Mouse (Mus musculus): ENCODE data around the gene Insr. TPM values are rescaled to one million over a fixed set of nuclear protein-coding genes. Genes with fewer than 3 reads are reported as not detected.
"Not testable (repeated sequence)": the region's sequence is repeated elsewhere in the genome, so short reads cannot be mapped to it uniquely, and the experiment has no call there.

The Insr gene
- total RNA-seq (2021): 10 to 100 TPM; 43.7 to 47.7 TPM

DNA sequence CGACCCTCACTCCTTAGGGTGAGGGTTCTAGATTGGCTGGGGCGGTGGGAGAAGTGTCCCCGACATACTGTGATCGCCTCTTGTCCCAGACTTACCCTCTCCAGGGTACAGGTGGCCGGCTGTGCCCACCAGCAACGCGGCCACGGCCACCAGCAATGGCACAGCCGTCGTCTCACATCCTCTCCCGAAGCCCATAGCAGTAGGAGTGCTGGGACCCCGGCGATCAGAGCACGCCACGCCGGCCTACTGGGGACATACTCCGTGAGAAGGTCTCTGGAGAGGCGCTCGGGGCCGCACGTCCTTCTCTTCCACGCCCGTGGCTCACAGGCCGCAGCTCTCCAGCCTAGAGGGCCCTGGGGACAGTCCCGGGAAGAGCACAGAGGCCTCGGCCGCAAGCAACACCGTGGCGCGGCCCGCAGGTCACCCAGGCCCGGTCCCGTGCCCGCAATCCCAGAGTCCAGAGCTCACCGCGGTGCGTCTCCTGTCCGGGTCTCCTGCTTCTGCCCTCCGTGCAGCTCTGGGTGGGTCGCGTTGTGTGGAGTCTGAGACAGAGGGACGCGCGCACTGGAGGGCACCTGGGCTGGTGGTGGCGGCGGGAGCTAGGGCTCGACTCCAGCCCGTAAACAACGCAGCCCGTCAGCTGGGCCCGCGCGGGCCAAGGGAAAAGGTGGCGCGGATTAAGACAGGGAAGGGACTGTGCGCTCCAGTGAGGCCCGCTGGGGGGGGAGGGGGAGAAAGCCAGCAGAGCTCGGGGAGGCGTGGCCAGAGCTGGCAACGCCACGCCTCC lies at the start of gene Insr:
Gene Insr (minus strand): TSS at position 684 of the 787 bp plus-strand sequence.
- intact Hi-C loops (cut with DNase I): loop anchor here (1.0 kb wide), 1 partner anchor 58 kb away; no protein-coding TSS in a partner anchor
- peak; percentile 93 for DNase-seq (ENCODE audit: low spot score in 2 of 2)

DNA sequence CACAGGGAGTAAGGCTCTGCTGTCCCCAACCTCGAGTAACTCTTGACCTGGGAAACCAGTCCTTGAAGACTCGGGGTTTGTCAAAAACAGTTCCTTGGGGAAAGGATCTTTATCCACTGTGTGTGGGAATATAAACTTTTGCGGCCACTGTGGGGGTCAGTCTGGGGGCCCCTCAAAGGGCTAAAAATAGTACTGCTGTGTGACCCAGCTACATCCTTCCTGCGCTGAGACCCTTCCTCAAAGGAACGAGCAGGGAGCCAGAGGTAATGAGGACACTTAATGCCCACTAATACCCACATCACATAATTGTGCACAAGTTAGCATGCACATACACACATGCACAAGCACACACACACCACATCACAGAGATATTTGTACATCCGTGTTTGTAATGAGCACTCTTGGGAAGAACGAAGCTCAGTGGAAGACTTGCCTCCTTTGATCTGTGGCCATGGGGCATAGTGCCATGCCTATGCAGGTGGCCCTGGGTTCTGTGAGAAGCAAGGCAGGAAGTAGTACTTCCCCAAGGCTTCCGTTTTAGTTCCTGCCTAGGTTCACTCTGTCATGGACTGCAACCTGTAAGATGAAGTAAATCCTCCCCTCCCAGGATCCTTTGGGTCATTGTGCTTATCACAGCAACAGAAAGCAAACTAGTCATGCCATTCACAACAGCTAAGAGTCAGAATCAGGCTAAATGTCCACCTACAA lies 48.3 kb upstream of the Insr start:
- no peak for DNase-seq (ENCODE audit: low spot score in 2 of 2)
- intact Hi-C loops (cut with DNase I): no loop called here

DNA sequence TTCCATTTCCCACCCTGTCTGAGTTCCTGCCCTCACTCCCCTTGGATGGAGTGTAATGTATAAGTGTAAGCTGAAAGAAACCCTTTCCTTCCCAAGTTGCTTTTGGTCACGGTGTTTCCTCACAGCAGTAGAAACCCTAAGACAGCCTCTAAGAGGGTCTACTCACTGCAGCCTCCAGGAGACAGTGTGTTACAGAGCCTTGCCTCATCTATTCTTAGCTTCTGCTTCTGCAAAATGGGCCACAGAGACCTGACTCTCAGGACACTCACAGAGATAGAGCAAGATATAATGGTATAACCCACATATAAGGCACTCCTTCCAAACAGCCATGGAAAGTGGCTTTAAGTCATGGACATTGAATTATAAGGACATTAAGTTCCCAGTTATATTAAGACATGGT lies 47.6 kb upstream of the Insr start:
- intact Hi-C loops (cut with DNase I): no loop called here
- DNase-seq (ENCODE audit: low spot score in 2 of 2): no peak

DNA sequence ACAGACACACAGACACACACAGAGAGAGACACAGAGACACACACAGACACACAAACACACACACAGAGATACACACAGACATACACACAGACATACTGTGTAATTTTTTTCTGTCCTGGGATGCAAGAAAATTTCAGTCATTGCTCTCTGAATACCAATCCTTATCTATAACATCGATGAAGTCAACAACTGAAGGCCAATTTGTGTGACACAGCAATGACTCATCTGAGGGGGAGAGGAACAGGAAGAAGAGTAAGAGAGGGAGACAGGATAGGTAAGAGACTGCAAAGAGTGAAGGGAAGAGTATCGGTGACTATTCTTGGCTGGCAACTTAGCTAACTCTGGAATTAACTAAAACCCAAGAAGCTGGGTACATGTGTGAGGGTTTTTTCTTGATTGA lies 44.8 kb upstream of the Insr start:
- intact Hi-C loops (cut with DNase I): no loop called here

DNA sequence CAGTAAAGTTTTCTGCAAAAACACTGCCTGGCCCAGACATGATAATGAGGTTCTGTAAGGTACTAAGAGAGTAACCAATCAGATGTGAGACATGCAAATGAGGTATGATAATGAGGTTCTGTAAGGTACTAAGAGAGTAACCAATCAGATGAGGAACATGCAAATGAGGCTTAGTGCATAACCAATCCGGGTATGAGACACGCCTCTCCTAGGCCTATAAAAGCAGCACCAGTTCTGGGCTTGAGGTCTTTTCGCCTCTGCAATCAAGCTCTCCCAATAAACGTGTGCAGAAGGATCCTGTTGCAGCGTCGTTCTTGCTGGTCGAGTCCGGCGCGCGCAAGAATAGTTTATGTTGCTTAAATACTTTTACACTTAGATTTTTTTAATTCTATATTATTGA lies 39.9 kb upstream of the Insr start:
- intact Hi-C loops (cut with DNase I); DNase-seq (ENCODE audit: low spot score in 2 of 2): not testable (repeated sequence)

More for the DNA sequence above, 44.8 kb upstream of the Insr start:
- DNase-seq (ENCODE audit: low spot score in 2 of 2): no peak

DNA sequence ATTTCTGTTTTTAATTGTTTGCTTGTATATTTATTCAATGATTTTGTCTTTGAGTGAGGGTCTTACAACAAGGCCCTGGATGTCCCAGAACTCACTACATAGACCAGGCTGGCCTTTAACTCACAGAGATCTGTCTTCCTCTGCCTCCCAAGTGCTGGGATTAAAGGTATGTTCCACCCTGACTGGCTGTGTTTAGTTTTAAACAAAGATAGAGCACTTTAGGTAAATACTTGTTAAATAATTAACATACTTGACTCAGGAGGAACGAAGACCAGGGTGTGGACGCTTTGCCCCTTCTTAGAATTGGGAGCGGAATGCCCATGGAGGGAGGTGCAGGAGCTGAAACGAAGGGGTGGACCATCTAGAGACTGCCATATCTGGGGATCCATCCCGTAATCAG lies 37.2 kb upstream of the Insr start:
- intact Hi-C loops (cut with DNase I): no loop called here
- no peak for DNase-seq (ENCODE audit: low spot score in 2 of 2)

DNA sequence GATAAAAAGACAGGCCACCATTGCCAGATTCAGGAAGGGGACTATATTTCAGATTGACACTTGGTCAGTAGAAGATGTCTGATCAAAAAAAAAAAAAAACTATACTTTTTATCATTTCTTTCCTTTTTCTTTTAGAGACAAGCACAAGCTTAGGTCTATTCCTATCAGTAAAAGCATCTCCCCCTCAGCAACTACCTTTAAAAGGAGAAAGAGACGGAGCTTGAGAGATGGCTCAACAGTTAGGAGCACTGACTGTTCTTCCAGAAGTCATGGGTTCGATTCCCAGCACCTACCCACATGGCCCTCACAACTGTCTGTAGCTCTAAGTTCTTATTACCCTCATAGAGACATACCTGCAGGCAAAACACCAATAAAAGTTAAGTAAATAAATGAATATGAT lies 34.9 kb upstream of the Insr start:
- DNase-seq (ENCODE audit: low spot score in 2 of 2): no peak
- intact Hi-C loops (cut with DNase I): no loop called here

DNA sequence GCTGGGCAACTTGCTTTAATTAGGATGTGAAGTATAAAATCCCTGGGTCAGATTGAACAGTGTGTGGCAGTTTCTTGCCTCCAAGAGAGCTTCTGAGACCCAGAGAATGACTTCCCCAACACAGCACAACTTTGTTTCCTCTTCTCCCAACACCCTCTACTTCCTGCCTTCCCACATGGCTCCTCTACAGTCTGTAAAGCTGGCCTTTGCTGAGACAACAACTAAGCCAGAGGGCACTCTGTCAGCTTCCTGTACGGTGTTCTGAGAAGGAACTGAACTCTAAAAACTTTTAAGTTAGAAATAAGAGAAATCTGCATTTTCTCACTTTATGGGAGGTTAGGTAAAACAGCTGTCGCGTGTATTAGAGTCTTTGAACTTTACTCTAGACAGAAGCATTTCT lies 34.4 kb upstream of the Insr start:
- intact Hi-C loops (cut with DNase I): no loop called here
- peak in 1 of 2 experiments; percentile 10 for DNase-seq (ENCODE audit: low spot score in 2 of 2)

DNA sequence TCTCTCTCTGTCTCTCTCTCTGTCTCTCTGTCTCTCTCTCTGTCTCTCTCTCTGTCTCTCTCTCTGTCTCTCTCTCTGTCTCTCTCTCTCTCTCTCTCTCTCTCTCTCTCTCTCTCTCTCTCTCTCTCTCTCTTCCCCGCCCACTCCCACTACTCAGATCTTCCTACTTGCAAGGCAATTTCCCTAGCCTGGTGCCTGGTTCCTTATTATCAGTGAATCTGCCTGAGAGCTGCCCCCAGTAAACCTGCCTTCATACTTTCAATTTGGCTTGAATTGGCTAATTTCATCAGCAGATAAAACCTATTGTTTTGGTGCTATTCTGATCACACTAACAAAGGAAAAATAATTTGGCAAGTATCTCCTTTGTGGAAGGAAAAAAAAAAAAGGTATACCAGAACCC lies 34.0 kb upstream of the Insr start:
- intact Hi-C loops (cut with DNase I); DNase-seq (ENCODE audit: low spot score in 2 of 2): not testable (repeated sequence)

DNA sequence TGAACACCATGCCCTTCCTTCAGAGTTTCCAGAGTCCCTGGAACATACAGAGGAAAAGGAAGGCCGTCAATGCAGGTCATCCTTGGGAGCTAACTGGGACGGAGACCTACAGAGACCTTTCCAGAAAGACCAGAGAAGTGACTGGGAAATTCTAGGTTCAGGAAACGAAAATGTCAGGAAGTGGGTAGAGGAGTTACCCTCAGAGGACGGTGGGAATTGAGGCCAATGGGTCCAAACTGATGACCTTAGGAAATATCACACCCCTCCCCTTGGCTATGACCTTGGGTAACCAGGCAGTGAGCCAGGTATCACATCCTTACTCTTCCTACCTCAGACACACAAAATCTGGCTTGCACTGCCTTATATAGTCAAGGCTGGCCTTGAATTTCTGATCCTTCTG lies 32.1 kb upstream of the Insr start:
- intact Hi-C loops (cut with DNase I): no loop called here
- no peak for DNase-seq (ENCODE audit: low spot score in 2 of 2)

DNA sequence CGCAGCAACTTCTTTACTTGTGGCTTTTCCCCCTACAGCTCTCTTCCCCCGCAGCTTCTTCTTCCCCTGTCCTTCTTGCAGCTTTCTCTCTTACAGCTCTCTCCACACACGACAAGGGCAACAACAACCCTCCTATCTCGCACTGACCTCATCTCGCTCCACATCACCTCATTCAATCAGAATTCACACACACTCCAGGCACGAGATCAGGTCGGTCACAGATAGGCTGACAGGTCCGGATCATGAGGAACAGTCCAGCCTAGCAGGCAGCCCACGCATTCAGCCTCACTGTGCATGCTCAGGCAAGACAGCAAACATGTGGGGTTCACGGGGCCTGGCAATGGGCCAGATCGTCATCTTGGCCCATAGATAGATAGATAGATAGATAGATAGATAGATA lies 30.2 kb upstream of the Insr start:
- intact Hi-C loops (cut with DNase I): no loop called here

DNA sequence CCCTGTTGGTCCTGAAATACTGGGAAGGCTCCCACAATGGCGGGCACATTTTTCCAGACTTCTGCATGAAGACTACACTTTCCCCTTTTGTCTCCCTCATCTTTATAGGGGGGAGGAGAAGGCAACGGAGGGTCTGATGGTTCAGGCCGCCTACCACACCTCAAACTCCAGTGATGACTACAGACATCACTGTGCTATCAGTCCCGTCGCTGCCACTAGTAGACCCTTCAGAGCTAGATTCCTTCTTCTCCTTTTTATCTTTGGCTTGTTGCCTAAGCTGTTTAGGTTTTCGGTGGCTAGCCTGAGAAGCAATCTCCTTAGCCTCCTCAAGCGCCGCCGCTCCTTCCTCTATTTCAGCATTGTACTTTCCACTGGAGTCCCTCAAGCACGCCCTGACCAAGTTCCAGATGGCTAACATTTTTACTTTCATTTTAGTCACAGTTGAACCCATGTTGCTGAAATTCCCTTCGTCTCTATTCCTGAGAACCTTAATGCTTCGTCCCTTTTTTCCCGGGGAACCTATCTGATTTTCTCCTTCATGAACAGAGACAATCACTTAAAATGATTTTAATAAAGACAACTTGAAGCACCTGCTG lies 28.9 kb upstream of the Insr start:
- intact Hi-C loops (cut with DNase I): not testable (repeated sequence)
- peak in 1 of 2 experiments; percentile 14 for DNase-seq (ENCODE audit: low spot score in 2 of 2)

More for the DNA sequence above, 30.2 kb upstream of the Insr start:
- DNase-seq (ENCODE audit: low spot score in 2 of 2): no peak

DNA sequence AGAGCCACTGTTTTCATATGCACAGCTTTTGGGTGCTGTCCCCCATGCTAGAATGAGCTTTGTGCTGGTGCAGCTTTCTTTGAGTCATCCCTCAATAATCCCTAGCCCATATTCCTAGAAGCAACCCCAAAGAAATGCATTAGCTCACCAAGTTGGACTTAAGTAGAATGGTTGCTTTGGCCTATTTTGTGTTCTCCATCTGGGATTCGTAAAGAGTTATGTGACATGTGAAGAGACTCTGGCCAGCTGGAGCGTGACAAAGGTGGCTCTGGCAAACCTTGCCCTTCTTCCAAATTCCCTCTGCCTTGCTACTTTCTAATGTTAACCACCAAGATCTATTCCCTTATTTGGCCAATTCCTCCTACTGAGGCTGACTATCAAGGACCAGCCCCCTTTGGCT lies 22.7 kb upstream of the Insr start:
- intact Hi-C loops (cut with DNase I): no loop called here
- no peak for DNase-seq (ENCODE audit: low spot score in 2 of 2)

DNA sequence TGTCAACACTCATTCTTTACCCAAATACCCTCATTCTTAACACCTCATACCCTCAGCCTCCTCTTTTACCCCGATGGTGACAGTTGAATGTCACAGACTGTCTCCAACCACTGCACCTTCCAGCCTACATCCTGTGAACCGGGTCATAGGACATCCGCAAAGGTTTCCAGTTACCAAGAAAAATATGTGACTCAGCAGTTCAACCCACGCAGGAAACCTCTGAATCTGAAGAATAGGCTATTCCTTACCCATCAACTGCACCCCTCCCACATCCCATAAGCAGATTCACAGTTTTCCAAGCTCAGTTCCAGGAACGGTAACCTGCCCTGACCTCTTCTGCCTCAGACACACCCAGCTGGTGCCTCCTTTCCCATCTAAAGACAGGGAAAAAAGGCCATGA lies 19.9 kb upstream of the Insr start:
- intact Hi-C loops (cut with DNase I): no loop called here

DNA sequence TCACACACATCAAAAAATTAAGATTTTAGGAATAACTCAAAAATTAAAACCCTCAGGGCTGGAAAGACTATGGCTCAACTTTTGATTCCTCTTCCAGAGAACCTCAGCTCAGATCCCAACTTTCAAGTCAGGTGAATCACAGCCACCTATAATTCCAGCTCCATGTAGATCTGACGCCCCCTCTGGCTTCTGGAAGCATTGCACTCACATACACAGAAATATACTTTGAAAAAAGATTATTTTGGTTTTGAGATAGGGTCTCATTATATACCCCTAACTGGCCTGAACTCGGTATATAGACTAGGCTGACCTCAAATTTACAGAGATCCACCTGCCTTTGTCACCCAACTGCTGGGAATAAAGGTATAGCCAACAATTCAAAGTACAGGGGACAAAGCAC lies 6.4 kb upstream of the Insr start:
- no peak for DNase-seq (ENCODE audit: low spot score in 2 of 2)
- intact Hi-C loops (cut with DNase I): no loop called here

More for the DNA sequence above, 19.9 kb upstream of the Insr start:
- no peak for DNase-seq (ENCODE audit: low spot score in 2 of 2)

DNA sequence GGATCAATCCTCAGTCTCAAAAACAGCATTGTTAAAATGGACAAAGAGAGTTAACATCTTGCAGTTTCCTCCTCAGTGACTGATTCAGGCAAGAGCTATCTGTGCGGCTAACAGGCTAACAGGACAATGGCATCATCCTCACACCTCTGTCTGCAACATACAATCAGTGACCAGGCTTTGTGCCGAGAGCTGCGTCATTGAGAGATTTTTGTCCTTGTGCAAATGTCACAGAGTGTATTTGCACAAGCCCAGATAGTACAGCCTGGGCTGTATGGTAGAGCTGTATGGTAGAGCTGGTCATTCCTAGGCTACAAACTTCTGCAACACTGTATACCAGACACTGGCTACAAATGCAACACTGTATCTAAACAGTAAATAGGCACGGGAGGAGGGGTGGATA lies 5.2 kb upstream of the Insr start:
- DNase-seq (ENCODE audit: low spot score in 2 of 2): no peak
- intact Hi-C loops (cut with DNase I): no loop called here

DNA sequence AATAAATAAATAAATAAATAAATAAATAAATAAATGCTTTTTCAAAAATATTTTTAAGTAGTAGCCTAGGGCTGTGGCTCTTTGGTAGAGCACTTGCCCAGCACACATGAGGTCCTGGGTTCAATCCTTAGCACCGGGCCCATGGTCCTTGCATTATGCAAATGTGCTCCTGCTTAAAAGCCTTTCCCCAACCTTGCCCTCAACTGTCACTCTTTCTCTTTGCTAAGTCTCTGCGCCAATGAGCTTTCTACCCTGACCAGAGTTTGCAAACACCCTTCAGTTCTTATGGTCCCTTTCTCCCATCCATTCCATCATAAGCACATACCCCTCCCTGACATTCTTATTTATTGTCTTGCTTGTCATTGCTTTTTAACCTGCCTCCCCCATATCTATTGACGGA lies 1.9 kb upstream of the Insr start:
- DNase-seq (ENCODE audit: low spot score in 2 of 2): no peak
- intact Hi-C loops (cut with DNase I): no loop called here

DNA sequence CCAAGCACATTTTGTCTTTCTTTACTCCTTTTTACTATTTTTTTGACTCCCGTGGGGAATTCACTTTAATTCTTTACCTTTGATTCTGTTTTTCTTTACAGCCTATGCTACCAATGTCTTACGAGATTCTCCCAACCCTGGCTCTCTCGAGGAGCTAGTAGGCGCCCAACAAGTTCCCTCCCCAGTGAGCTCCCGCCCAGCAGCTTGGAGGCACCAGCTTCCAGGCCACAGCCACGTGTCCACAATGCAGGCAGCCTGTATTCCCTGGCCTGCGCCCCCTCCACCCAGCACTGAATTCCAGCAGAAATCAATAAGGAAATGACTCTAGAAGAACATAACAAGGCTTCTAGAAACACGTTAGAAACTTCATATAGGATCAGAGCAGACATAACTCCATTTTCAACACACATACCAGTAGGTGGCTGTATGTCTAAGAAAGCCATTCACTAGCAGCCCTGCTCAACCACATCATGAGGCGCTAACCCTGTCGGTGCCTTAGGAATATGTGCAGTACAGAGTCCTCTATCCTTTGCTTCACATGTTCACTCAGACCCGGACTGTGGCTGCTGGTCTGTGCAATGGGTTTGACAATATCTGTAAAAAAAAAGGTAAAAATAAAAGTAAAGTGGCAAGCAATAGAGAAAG lies 971 bp upstream of the Insr start:
- peak; percentile 24 to 45 for DNase-seq (ENCODE audit: low spot score in 2 of 2)
- intact Hi-C loops (cut with DNase I): no loop called here

DNA sequence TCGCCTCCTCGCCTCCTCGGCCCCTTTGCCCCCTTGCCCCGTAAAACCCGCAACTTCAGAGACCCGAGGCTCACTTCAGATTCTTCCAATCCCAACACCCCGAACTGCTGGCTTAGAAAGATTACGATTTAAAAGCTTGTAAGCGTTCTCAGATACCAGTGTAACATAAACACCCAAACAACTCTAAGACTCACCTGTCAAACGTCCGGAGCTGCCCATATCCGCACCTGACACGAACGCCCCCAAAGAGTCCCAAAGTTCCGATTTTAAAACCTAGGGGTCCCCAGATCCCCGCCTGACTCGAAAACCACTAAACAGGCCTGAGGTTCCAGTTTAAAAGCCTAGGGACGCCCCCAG lies 282 bp upstream of the Insr start:
- DNase-seq (ENCODE audit: low spot score in 2 of 2): no peak
- intact Hi-C loops (cut with DNase I): loop anchor here (1.0 kb wide), 1 partner anchor 58 kb away; no protein-coding TSS in a partner anchor

DNA sequence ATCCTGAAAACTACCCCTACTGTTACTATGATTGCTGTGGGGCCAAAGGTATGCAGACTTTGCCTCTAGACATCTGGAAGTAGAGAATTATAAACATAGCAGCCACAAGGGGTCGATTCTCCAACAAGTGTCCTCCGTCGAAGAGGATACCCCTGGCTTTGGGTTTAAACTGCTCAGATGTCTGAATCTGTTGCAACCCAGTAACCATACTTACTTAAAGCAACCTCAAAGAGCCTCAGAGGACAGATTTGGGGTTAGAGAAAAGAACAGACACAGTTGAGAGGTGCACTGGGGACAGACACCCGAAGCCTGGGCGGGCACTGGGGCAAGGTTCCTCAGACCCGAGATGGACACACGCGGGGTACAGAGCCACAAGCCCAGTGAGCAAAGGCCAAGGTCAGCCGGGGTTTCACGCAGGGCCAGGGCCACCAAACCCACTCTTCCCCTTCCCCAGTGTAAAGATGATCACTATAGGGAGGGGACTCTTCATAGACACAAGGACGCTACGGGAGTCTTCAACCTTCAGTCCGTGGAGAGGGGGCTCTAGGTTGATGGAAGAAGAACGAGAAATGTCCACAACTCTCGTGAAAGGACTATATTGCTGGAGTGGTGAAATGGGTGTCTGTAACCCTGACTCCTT lies 1.1 kb downstream of the Insr start:
- DNase-seq (ENCODE audit: low spot score in 2 of 2): no peak
- intact Hi-C loops (cut with DNase I): no loop called here

All from left cerebral cortex, postnatal 25 days (tissue).